In the genomic region with DNA sequence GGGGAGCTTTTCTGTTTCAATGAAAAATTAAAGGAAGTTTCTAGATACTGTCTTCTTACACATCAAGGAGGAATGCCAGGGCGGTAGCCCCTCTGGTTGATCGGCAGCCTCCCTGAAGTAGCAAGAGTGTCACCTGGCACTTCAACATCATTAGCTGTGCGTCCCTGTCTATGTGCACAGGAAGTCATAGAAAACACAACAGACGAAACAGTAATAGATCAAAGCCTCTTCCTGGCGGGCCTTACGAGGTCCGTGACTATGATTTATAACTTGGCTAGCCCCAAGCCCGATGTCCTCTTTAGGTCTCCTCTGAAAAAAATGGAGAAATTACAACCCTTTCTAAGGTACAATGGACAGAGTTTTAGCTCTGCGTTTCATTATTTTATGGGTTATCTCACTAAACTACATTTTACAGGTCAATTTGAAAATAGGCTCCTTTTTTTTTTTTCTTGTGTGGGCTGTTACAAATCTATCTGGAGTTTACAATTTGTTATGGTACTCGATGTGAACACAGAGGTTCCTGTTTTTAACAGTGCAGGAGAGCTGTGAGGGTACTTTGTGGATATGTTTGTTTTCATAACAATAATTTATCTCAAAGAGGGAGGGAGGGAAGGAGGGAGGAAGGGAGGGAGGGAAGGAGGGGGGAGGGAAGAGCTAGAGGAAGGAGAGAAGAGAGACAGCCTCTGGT, we compare ENCODE assay signal across 12 mouse cellular contexts.
"Had no signal": no experiment of that assay in that cellular context is flagged by ENCODE, and none has a peak within 500 bp of the region (broad histone marks: within the 10 kb centered on the region; RNA-seq: fewer than 3 reads in every experiment).

No protein-coding gene starts in this region.

- DNase-seq: kidney, adult 18-20 months; kidney, postnatal 14 days; layer of hippocampus, postnatal 36 days; lung, adult 2 months; right cerebral cortex, adult 18-20 months; thymus, adult 18-20 months; thymus, postnatal 14 days had no signal

- H3K4me3 ChIP-seq: limb, embryonic 13.5 days; midbrain, embryonic 12.5 days had no signal

- H3K27ac ChIP-seq: limb, embryonic 13.5 days; liver, embryonic 14.5 days; midbrain, embryonic 12.5 days had no signal

- ATAC-seq: lung, postnatal 0 days; midbrain, embryonic 16.5 days had no signal

- H3K36me3 ChIP-seq: limb, embryonic 13.5 days; midbrain, embryonic 12.5 days had no signal
